Mouse (Mus musculus): ENCODE measurements around the gene 1700061G19Rik. TPM values are rescaled to one million over a fixed set of nuclear protein-coding genes. Genes with fewer than 3 reads are reported as not detected.
A peak's percentile ranks its signal among the peaks of the same experiment; 100 is the strongest.
"Not testable (repeated sequence)": the region's sequence is repeated elsewhere in the genome, so short reads cannot be mapped to it uniquely, and the experiment has no call there.

The 1700061G19Rik gene
- total RNA-seq, 1 experiment from 2014 or later = 7.3 TPM

- no peak for DNase-seq
Observed at GRCm38 (mm10) chr17:56870287-56870953, 4.9 kb upstream of the 1700061G19Rik start.

- DNase-seq = no peak
Observed at GRCm38 (mm10) chr17:56871767-56872166, 3.5 kb upstream of the 1700061G19Rik start.

GRCm38 (mm10) chr17:56872512-56872911 lies 2.8 kb upstream of the 1700061G19Rik start:
- peak; percentile 36 for DNase-seq

- DNase-seq = no peak
Observed at GRCm38 (mm10) chr17:56874237-56874636, 1.0 kb upstream of the 1700061G19Rik start, which contains the start of gene Acsbg2. TSS of gene Acsbg2 (minus strand) at chr17:56874447.

GRCm38 (mm10) chr17:56876465-56876864 lies 1.2 kb downstream of the 1700061G19Rik start:
- no peak for DNase-seq

- DNase-seq = no peak
Observed at GRCm38 (mm10) chr17:56876981-56877380, 1.7 kb downstream of the 1700061G19Rik start.

- DNase-seq = no peak
Observed at GRCm38 (mm10) chr17:56877426-56877825, 2.1 kb downstream of the 1700061G19Rik start.

GRCm38 (mm10) chr17:56883612-56884011 lies 8.3 kb downstream of the 1700061G19Rik start:
- peak; percentile 68 for DNase-seq

GRCm38 (mm10) chr17:56884331-56884730 lies 9.1 kb downstream of the 1700061G19Rik start:
- peak; percentile 51 for DNase-seq

GRCm38 (mm10) chr17:56884809-56885208 lies 9.5 kb downstream of the 1700061G19Rik start:
- DNase-seq = no peak

GRCm38 (mm10) chr17:56888050-56888449 lies 12.8 kb downstream of the 1700061G19Rik start:
- DNase-seq = no peak

GRCm38 (mm10) chr17:56890018-56890417 lies 14.7 kb downstream of the 1700061G19Rik start:
- no peak for DNase-seq

GRCm38 (mm10) chr17:56895368-56895918 lies 20.2 kb downstream of the 1700061G19Rik start:
- DNase-seq = no peak

- DNase-seq = no peak
Observed at GRCm38 (mm10) chr17:56896513-56897129, 21.3 kb downstream of the 1700061G19Rik start.

GRCm38 (mm10) chr17:56897630-56898195 lies 22.4 kb downstream of the 1700061G19Rik start:
- peak; percentile 90 for DNase-seq

GRCm38 (mm10) chr17:56902698-56903097 lies 27.4 kb downstream of the 1700061G19Rik start:
- DNase-seq = peak; percentile 50

- peak; percentile 49 for DNase-seq
Observed at GRCm38 (mm10) chr17:56906166-56906565, 30.9 kb downstream of the 1700061G19Rik start.

GRCm38 (mm10) chr17:56907096-56907495 lies 31.8 kb downstream of the 1700061G19Rik start:
- DNase-seq = no peak

GRCm38 (mm10) chr17:56907887-56908286 lies 32.6 kb downstream of the 1700061G19Rik start:
- DNase-seq = no peak

GRCm38 (mm10) chr17:56909764-56910163 lies 34.5 kb downstream of the 1700061G19Rik start:
- not testable (repeated sequence) for DNase-seq

- no peak for DNase-seq
Observed at GRCm38 (mm10) chr17:56913023-56913422, 37.7 kb downstream of the 1700061G19Rik start.

- no peak for DNase-seq
Observed at GRCm38 (mm10) chr17:56913444-56913843, 38.2 kb downstream of the 1700061G19Rik start.

- no peak for DNase-seq
Observed at GRCm38 (mm10) chr17:56917166-56917565, 41.9 kb downstream of the 1700061G19Rik start.
